Mouse (Mus musculus) embryonic facial prominence, embryonic 10.5 days (tissue): Measurements from ENCODE around the gene Gm5678. TPM values are rescaled to one million over a fixed set of nuclear protein-coding genes. Genes with fewer than 3 reads are reported as not detected.
"Not testable (repeated sequence)": the region's sequence is repeated elsewhere in the genome, so short reads cannot be mapped to it uniquely, and the experiment has no call there.

Source experiments
- DNase-seq: peaks from one replicate; pipeline ENCODE4 v3.0.0-alpha.2; 2017; ENCODE audit warnings: low spot score
- H3K27ac ChIP-seq: fragments of 300-500 bp; sonication (generic); replicated peaks from 2 replicates; pipeline ENCODE4 v1.5.1; 2016; ENCODE audit warnings: mild to moderate bottlenecking
- H3K27me3 ChIP-seq: fragments of 300-500 bp; sonication (generic); replicated peaks from 2 replicates; pipeline ENCODE4 v1.6.1; 2016; ENCODE audit warnings: low read depth, mild to moderate bottlenecking; ENCODE audit not compliant: poor library complexity, severe bottlenecking
- H3K36me3 ChIP-seq: fragments of 300-500 bp; sonication (generic); replicated peaks from 2 replicates; pipeline ENCODE4 v1.6.1; 2016; ENCODE audit warnings: mild to moderate bottlenecking, moderate library complexity
- H3K4me1 ChIP-seq: fragments of 300-500 bp; sonication (generic); 2 replicates; pipeline ENCODE4 v1.6.1; 2016
- H3K4me3 ChIP-seq: fragments of 300-500 bp; sonication (generic); 2 replicates; pipeline ENCODE4 v1.5.1; 2016; ENCODE audit warnings: mild to moderate bottlenecking, moderate library complexity
- H3K9me3 ChIP-seq: fragments of 300-500 bp; sonication (generic); 2 replicates; pipeline ENCODE4 v1.6.1; 2016; ENCODE audit warnings: mild to moderate bottlenecking
- WGBS: fragments of 180-500 bp; shearing (Covaris S2); methylation state at CpG from one replicate; pipeline ENCODE4 v1.1.7; 2016; 5-methylcytosine and 5-hydroxymethylcytosine counted together
- polyA plus RNA-seq: library from polyadenylated mRNA; unstranded; fragments of >200 nt; fragmentation: Nextera tagmentation; extraction: Ambion mirVana; gene quantifications from 2 replicates; pipeline ENCODE4 v1.2.1, GENCODE M21; 2016

The Gm5678 gene
- polyA plus RNA-seq, 1 experiment from 2014 or later = not detected

DNA sequence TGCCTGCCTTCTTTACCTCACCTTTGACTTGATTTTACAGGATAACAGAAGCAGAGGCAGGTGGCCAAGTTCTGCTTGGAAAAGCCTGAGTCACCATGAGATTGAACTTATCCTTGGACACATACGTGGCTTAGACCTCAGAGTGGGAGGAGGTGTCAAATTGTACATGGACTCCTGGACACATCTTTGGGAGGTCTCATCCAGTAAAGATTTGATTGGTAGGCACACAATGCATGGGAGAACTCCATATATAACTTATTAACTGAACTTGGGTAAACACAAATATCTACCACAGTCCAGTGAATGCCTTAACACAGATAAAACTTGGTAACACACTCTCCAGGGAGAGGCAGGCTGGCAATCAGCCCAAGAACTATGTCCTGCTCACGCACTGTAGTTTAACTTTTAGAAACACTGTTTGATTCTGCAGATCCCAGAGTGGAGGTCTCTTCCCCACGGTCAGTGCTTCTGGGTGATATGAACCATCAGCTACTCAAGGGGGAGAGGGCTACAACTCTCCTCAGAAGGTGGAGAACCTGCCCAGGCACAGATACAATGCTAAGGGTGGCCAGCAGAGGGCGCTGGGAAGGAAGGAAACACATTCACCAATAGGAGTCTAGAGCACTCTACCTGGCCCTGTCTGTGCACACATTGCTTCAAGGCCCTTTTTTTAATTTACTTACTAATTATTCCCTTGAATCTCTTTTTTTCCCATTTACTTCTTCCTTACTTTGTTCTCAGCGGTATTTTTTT, 12.6 kb upstream of the Gm5678 start:
- 39% methylated on average over 5 of the region's 5 CpGs for WGBS
- H3K4me1 ChIP-seq = no peaks in the 10 kb centered on the region
- H3K36me3 ChIP-seq = peaks cover 22% of the 10 kb centered on the region
- no peaks in the 10 kb centered on the region for H3K9me3 ChIP-seq
- DNase-seq = peak; percentile 69
- H3K27me3 ChIP-seq = no peaks in the 10 kb centered on the region
- no peak overlapping the region for H3K4me3 ChIP-seq
- no peak overlapping the region for H3K27ac ChIP-seq

DNA sequence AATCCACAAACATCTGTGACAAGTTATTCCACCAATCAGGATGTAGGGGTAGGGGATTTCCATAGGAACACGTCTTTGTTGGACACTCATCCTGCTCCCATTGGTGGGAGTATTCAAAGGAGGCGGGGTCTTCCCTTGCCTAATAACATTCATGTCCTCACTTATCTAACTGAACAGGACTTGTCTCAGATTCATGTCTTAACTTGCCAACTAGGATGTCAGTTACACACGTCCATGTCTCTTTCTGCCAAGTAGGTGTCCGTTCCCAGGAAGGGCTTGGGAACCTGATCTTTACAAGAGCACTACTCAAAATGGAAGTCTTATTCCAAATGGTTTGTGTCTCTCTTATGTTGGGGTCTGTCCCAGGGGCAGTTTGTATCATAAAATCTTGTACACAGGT, 4.1 kb upstream of the Gm5678 start:
- not testable (repeated sequence) for H3K4me1 ChIP-seq, DNase-seq, H3K36me3 ChIP-seq, H3K4me3 ChIP-seq, H3K9me3 ChIP-seq, H3K27me3 ChIP-seq, H3K27ac ChIP-seq
- WGBS = 88% methylated on average over 4 of the region's 4 CpGs

DNA sequence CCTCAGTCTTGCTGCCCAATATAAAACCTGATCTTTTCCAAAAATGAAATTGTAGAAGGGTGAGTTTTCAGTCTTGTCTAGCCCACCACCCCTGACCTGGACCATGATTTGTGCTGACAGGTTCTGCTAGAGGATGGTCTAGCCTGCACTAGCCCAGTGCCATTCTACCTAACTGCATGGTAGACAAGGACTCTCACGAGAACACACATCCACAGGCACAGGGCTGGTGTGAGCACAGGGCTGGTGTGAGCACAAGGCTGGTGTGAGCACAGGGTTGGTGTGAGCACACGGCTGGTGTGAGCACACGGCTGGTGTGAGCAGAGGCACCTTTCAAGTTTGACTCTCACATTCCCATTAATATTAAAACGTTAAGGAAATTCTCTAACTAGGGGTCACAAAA, 3.2 kb upstream of the Gm5678 start:
- Histone ChIP-seq H3K4me3 (no peak overlapping the region), H3K36me3 (no peaks in the 10 kb centered on the region), H3K4me1 (peaks cover 8% of the 10 kb centered on the region; the same call in 1 of the 2 replicates), H3K9me3 (no peaks in the 10 kb centered on the region), H3K27me3 (0 out of 2 replicates have a peak, but pooled peaks cover 4% of the 10 kb centered on the region), H3K27ac (no peak overlapping the region)
- WGBS = 81% methylated on average over 4 of the region's 4 CpGs
- no peak for DNase-seq

DNA sequence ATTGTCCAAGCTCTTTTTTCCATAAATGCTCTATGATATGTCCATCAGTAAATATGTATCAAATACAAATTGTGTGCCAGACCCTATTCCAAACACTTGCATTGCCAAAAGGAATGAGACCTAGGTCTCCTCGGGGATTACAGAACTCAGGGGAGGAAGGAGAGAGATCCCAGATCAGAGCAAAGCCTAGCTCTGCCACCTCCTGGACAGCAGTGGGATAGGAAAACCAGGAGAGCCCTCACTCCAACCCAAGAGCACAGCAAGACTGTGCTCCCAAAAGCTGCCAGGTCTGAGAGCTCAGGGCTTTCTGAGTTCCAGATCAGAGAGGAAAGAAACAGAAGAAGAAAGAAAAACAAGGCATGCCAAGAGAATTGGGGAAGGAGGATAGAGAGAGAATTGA, 1.2 kb upstream of the Gm5678 start:
- Histone ChIP-seq H3K4me3 (no peak overlapping the region), H3K36me3 (no peaks in the 10 kb centered on the region), H3K9me3 (no peaks in the 10 kb centered on the region), H3K4me1 (peaks cover 8% of the 10 kb centered on the region; the same call in 1 of the 2 replicates), H3K27ac (no peak overlapping the region), H3K27me3 (0 out of 2 replicates have a peak, but pooled peaks cover 4% of the 10 kb centered on the region)
- 19% methylated on average over 1 of the region's 1 CpGs for WGBS
- no peak for DNase-seq

DNA sequence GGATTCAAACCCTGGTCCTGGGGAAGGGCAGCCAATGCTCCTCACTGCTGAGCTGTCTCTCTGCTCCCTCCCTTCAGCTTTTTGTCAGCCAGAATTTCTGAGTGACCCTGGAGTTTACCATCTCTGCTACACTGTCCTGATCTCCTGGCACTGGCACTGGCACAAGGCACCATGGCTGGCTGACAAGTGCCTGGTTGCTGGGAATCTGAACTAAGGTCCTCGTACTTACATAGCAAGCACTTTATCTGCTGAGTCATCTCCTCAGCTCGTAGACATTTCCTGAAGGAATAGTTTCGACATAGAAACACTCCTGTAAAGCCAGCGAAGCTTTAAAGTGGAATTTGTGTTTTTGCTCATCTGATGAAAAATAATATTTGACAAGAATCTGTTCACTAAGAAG, 16.1 kb downstream of the Gm5678 start:
- H3K9me3 ChIP-seq = no peaks in the 10 kb centered on the region
- no peaks in the 10 kb centered on the region for H3K4me1 ChIP-seq
- H3K4me3 ChIP-seq = no peak overlapping the region
- H3K27me3 ChIP-seq = no peaks in the 10 kb centered on the region
- no peak overlapping the region for H3K27ac ChIP-seq
- DNase-seq = no peak
- no peaks in the 10 kb centered on the region for H3K36me3 ChIP-seq
- WGBS = 73% methylated on average over 4 of the region's 4 CpGs

DNA sequence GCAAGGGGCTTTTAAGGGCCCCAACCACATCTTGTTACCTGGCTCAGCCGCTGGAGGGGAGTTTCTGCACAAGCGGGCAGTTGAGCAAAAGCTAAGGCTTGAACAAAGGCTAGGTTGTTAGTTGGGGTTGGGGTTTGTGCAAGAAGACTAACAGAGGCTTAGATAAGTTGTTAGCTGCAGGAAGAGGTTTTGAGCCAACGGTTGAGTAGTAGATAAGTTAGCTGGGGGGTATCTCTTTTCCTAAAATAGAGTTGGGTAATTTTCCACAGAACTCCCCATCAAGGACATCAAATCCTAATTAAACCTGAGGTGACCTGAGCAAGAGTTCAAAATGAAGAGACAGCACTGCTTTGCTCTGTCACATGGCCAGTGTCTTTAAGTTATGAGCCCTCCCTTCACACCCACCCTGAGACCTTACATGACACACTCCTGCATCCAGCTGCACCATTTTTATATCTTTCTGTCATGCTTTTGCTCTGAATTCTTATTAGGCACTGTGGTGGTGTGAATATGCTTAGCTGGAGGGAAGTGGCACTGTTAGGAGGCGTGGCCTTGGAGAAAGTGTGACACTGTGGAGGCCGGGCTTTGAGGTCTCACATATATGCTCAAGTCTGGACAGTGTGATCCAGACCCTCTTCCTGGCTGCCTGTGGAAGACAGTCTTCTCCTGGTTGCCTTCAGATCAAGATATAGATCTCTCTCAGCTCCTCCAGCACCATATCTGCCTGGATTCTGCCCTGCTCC, 20.7 kb downstream of the Gm5678 start:
- Histone ChIP-seq H3K27ac (no peak overlapping the region), H3K4me1 (no peaks in the 10 kb centered on the region), H3K27me3 (no peaks in the 10 kb centered on the region), H3K9me3 (no peaks in the 10 kb centered on the region), H3K36me3 (no peaks in the 10 kb centered on the region), H3K4me3 (no peak overlapping the region)
- DNase-seq = no peak
- 81% methylated on average over 5 of the region's 5 CpGs for WGBS

DNA sequence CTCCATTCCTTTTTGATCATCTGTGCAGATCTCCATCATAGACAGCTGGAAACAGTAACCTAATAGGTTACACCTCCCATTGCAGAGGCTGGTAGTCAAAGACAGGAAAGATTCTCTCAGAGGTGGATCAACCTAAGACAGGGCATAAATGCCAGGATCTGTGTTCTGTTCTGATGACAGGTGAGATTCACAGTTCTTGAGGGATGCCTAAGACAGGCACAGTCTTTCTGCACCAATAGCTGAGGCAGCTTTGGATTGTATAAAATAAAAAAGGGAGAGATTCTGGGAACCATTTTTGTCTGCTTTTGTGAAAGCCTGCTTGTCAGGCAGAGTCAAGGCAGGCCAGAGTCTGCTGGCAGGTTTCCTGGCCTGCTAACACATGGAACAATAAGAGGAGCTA, 40.1 kb downstream of the Gm5678 start:
- no peaks in the 10 kb centered on the region for H3K36me3 ChIP-seq
- H3K27me3 ChIP-seq = no peaks in the 10 kb centered on the region
- no peak overlapping the region for H3K4me3 ChIP-seq
- peaks cover 23% of the 10 kb centered on the region for H3K9me3 ChIP-seq
- H3K27ac ChIP-seq = no peak overlapping the region
- no peaks in the 10 kb centered on the region for H3K4me1 ChIP-seq
- DNase-seq = no peak

DNA sequence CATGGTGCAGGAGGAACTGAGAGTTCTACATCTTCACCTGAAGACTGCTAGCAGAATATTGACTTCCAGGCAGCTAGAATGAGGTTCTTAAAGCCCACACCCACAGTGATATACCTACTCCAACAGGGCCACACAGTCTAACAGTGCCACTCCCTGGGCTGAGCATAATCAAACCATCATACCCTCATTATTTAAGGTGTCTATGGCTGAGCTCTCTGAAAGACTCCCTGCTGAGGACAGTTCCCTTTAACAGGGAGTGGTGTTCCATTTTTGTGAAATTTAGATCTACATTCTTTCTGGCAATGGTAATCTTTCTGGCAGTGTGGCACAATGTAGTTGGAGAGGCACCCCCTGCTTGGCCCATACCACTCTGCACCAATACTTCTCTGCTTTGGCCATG, 41.6 kb downstream of the Gm5678 start:
- Histone ChIP-seq H3K27ac (no peak overlapping the region), H3K4me3 (no peak overlapping the region), H3K36me3 (no peaks in the 10 kb centered on the region), H3K9me3 (peaks cover 17% of the 10 kb centered on the region), H3K4me1 (no peaks in the 10 kb centered on the region), H3K27me3 (no peaks in the 10 kb centered on the region)
- DNase-seq = no peak

DNA sequence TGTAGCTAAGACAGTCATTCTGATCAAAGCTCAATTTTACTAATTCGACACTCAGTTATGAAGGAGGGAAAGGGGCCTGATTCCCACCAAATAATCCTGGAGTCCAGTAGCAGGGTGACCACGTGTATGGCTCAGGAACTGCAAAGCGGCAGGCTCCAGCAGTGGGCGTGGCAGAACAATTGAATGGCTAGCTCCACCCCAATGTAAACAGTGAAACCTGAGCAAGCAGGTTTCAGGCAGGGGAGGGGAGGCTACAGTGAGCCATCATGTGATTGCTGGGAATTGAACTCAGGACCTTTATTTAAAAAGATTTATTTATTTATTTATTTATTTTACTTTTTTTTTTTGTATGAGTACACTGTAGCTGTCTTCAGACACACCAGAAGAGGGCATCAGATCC, 42.6 kb downstream of the Gm5678 start:
- not testable (repeated sequence) for H3K4me1 ChIP-seq, H3K4me3 ChIP-seq, H3K36me3 ChIP-seq, DNase-seq, H3K27ac ChIP-seq, H3K27me3 ChIP-seq
- peaks cover 17% of the 10 kb centered on the region for H3K9me3 ChIP-seq
- WGBS = 43% methylated on average over 4 of the region's 4 CpGs

DNA sequence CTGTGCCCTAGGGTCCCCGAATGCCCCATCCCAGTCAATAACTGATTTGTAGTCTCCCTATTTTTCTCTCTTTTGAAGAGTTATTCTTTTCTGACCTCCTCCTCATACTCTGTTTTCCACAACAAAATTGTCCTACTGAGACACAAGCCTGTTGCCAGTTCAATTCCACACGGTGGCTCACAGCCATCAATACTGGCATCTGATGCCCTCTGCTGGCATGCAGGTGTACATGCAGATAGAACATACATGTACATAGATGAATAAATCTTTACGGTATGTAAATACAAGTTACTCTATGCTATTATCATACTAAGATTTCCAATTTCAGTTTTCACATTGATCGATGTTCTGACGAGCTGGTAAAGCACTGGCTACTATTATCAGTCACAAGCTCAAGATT, 43.2 kb downstream of the Gm5678 start:
- no peak overlapping the region for H3K27ac ChIP-seq
- peaks cover 17% of the 10 kb centered on the region for H3K9me3 ChIP-seq
- no peaks in the 10 kb centered on the region for H3K4me1 ChIP-seq
- no peaks in the 10 kb centered on the region for H3K27me3 ChIP-seq
- 88% methylated on average over 5 of the region's 5 CpGs for WGBS
- H3K4me3 ChIP-seq = no peak overlapping the region
- no peaks in the 10 kb centered on the region for H3K36me3 ChIP-seq
- no peak for DNase-seq

DNA sequence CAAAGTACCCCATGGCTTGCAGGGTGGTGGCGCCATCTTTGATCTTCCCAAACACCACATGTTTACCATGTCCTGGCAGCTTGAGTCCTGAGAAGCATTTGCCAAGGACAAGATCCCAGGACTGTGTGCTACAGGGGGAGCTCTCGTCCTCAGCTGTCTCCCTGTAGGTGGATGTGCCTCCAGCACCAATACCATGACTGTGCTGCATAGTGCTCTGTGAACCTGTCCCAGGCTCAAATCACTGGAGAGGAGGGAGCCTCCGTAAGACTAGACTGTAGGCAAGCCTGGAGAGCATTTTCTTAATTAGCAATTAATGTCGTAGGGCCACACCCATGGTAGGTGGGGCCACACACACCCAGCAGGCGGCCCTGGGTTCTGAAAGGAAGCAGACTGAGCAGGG, 48.5 kb downstream of the Gm5678 start:
- no peak for DNase-seq
- H3K4me3 ChIP-seq = no peak overlapping the region
- no peak overlapping the region for H3K27ac ChIP-seq
- peaks cover 27% of the 10 kb centered on the region for H3K27me3 ChIP-seq
- 83% methylated on average over 5 of the region's 5 CpGs for WGBS
- H3K36me3 ChIP-seq = no peaks in the 10 kb centered on the region
- no peaks in the 10 kb centered on the region for H3K4me1 ChIP-seq
- H3K9me3 ChIP-seq = peaks cover 6% of the 10 kb centered on the region; the same call in 1 of the 2 replicates

DNA sequence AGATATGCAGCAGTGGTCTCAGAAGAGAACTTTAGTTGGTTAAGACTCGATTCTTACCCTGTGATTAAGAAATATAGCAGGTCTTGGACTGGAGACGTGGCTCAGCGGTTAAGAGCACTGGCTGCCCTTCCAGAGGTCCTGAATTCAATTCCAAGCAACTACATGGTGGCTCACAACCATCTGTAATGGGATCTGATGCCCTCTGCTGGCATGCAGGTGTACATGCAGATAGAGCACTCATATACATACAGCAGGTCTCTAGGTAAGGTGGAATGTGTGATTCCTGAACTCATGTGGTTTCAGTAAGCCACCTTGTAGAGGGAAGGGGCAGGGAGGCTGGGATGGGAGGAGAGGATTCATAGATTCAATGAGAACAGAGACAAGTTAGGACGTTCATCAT, 50.3 kb downstream of the Gm5678 start:
- Histone ChIP-seq H3K9me3 (peaks cover 6% of the 10 kb centered on the region; the same call in 1 of the 2 replicates), H3K4me1 (peaks cover 13% of the 10 kb centered on the region), H3K4me3 (no peak overlapping the region), H3K36me3 (no peaks in the 10 kb centered on the region), H3K27me3 (peaks cover 46% of the 10 kb centered on the region), H3K27ac (no peak overlapping the region)
- WGBS = 83% methylated on average over 4 of the region's 4 CpGs
- no peak for DNase-seq

DNA sequence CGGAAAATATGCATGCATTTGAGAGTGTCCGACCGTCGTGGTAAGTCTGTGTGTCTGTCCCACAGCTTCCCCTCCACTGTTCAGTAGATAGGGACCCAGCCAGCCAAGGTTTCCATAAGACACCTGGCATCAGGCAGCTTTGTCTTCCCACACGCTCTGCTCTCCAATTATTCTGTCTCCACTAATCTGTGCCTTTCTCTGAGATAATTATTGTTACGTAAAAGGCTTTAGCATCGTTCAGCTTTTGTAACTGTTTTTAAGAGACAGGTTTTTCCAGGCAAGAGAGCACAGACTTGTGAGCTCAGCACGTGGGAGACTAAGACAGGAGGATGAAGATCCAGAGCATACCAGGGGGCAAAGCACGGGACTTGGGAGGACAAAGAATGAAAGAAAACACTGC, 51.3 kb downstream of the Gm5678 start:
- no peak overlapping the region for H3K27ac ChIP-seq
- WGBS = 58% methylated on average over 9 of the region's 9 CpGs
- peaks cover 55% of the 10 kb centered on the region for H3K27me3 ChIP-seq
- no peak for DNase-seq
- peaks cover 6% of the 10 kb centered on the region; the same call in 1 of the 2 replicates for H3K9me3 ChIP-seq
- H3K4me3 ChIP-seq = no peak overlapping the region
- no peaks in the 10 kb centered on the region for H3K36me3 ChIP-seq
- peaks cover 22% of the 10 kb centered on the region for H3K4me1 ChIP-seq
